Mouse (Mus musculus) B cell, adult 2 months (primary cell): ENCODE measurements around the gene Gpatch4.
A peak's percentile ranks its signal among the peaks of the same experiment; 100 is the strongest.

ENCODE experiments used
- DNase-seq, 2 experiments: peaks; one replicate each; pipeline ENCODE4 v3.0.0; 2022

Gpatch4 gene

GRCm38 (mm10) chr3:88033506-88033905 lies 9.4 kb upstream of the Gpatch4 start:
- DNase-seq: no peak

- no peak for DNase-seq
These were observed 7.2 kb upstream of the Gpatch4 start for GRCm38 (mm10) chr3:88035561-88036293.

GRCm38 (mm10) chr3:88049532-88049931 lies 6.6 kb downstream of the Gpatch4 start:
- DNase-seq: no peak

- DNase-seq: no peak
These were observed 14.1 kb downstream of the Gpatch4 start for GRCm38 (mm10) chr3:88057030-88057429.

GRCm38 (mm10) chr3:88057902-88058696 lies 15.2 kb downstream of the Gpatch4 start, which contains the start of gene Naxe:
Gene Naxe (minus strand): TSS chr3:88058495.
- DNase-seq: peak; percentile 84 to 88

GRCm38 (mm10) chr3:88068386-88068785 lies 25.5 kb downstream of the Gpatch4 start:
- DNase-seq: no peak

- peak; percentile 92 to 94 for DNase-seq
These were observed 28.9 kb downstream of the Gpatch4 start for GRCm38 (mm10) chr3:88071783-88072182.

- DNase-seq: no peak
These were observed 30.7 kb downstream of the Gpatch4 start for GRCm38 (mm10) chr3:88073631-88074030.

GRCm38 (mm10) chr3:88074351-88074750 lies 31.4 kb downstream of the Gpatch4 start:
- DNase-seq: no peak

GRCm38 (mm10) chr3:88074766-88075165 lies 31.9 kb downstream of the Gpatch4 start:
- no peak for DNase-seq

- no peak for DNase-seq
These were observed 34.5 kb downstream of the Gpatch4 start for GRCm38 (mm10) chr3:88077441-88077840.

GRCm38 (mm10) chr3:88078204-88078603 lies 35.3 kb downstream of the Gpatch4 start, which contains the start of gene Ttc24:
Gene Ttc24 (minus strand): TSS chr3:88078304.
- DNase-seq: no peak

- peak; percentile 80 to 83 for DNase-seq
These were observed 38.7 kb downstream of the Gpatch4 start, which contains the start of gene Iqgap3 for GRCm38 (mm10) chr3:88081345-88082223. Gene Iqgap3 (plus strand): TSS chr3:88081971.

GRCm38 (mm10) chr3:88082224-88082618 lies 39.3 kb downstream of the Gpatch4 start:
- DNase-seq: peak in 1 of 2 experiments; percentile 23

GRCm38 (mm10) chr3:88082663-88083062 lies 39.8 kb downstream of the Gpatch4 start:
- peak; percentile 30 to 44 for DNase-seq

- no peak for DNase-seq
These were observed 41.1 kb downstream of the Gpatch4 start for GRCm38 (mm10) chr3:88084001-88084400.

GRCm38 (mm10) chr3:88085459-88085858 lies 42.6 kb downstream of the Gpatch4 start:
- no peak for DNase-seq

- DNase-seq: peak; percentile 59 to 64
These were observed 44.8 kb downstream of the Gpatch4 start for GRCm38 (mm10) chr3:88087688-88088087.

GRCm38 (mm10) chr3:88090106-88090505 lies 47.2 kb downstream of the Gpatch4 start:
- no peak for DNase-seq

- no peak for DNase-seq
These were observed 47.7 kb downstream of the Gpatch4 start for GRCm38 (mm10) chr3:88090616-88091015.

- DNase-seq: no peak
These were observed 51.2 kb downstream of the Gpatch4 start for GRCm38 (mm10) chr3:88094126-88094525.

- no peak for DNase-seq
These were observed 54.8 kb downstream of the Gpatch4 start for GRCm38 (mm10) chr3:88097666-88098065.

- no peak for DNase-seq
These were observed 57.3 kb downstream of the Gpatch4 start for GRCm38 (mm10) chr3:88100251-88100650.
